Mouse (Mus musculus): ENCODE data around the gene Naaladl2.

DNA sequence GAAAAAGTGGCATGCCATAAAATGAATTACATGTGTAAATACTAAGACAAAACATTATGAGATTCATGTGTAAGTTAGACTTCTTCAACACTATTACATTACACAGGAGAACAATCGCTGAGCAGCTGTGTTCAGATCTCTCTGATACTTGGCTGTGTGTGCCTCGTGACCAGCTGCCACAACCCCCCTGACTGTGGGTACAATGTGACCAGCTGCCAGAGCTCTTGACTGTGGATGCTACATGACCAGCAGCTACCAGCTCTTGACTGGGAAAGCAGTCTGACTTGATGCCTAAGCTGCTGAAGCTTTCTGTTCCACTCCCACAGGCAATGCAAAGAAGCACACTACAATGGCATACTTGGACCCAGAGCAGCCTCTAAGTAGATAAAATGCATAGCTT, 789.1 kb downstream of the Naaladl2 start:
- TF ChIP-seq ZNF384 (IDR thresholded peaks at IDR 0.05; ENCODE audit: low read depth, low read length) (no peak), MAFK (IDR thresholded peaks at IDR 0.05; ENCODE audit: insufficient read depth, low read depth, low read length) (no peak), ZC3H11A (IDR thresholded peaks at IDR 0.05; ENCODE audit: borderline replicate concordance, low read depth, low read length) (no peak)
